Mouse (Mus musculus) embryo, embryonic 10.5 days (tissue): Measurements from ENCODE around the gene Setd5.

Experiments
- DNase-seq: peaks from one replicate; pipeline ENCODE4 v3.0.0-alpha.2; 2015; ENCODE audit warnings: low spot score

Setd5 gene

DNA sequence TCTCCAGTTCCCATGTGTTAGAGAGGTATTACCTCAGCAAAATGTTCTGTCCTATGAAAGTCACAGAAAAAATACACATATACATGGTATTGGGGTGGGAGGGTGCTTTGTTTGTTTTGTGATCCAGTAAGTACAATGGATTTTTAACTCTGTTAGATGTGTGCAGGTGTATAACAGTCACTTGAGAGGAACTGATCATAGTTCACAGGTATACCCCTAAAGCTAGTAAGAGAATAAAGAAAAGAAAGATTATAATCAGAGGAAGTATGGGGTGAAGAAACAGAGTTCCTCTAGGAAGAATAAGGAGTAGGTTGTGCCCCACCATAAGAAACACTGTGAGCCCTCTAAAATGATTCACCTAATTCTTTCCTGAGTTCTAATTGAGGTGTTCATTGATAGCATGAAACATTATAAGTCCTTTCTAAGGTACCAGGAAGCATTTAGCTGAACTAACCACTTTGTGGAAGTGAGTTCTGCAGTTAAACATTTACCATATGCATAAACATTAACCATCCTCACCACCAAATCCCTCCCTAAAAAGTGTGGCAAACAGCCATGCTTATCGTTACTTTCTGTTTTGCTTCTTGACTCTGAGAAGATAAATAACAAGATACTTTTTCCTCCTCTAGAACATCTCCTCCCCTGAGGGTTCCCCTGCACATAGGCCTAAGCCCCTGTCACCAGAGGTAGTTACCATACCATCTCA is 64.4 kb downstream of the Setd5 start:
- DNase-seq: no peak

DNA sequence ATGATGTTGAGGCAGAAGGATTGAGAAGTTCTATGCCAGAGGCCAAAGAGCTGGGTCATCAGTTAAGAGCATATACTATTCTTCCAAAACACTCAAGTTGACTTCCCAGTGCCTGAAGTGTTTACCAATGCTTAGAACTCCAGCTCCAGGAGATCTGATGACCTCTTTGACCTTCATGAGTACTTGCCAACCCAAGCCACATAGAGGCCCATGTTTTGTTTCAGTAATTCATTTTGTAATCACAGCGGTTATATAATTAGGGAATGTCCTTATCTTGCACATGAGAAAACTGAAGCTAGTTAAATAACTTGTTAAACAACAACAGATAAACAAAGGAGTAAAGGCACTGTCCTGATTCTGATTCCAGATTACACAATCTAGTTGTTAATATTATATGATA is 67.6 kb downstream of the Setd5 start:
- DNase-seq: no peak

DNA sequence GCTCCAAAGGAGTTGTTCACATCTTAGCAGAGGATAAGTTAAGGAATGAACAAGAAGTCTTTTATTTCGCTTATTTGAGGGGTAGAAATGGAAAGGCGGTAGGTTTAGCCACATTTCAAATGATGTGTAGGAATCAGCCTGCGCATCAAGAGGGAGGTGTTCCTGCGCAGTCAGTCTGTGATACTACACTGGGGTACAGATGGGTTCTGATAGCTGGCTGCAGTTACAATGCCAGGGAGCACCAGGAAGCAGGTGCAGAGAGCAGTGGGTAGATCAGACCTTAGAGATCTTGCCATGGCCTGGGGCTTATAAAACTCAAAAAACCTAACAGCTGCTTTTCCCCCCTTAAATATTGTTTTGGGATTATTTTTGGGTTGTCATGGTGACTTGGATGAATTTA is 68.1 kb downstream of the Setd5 start:
- DNase-seq: no peak

DNA sequence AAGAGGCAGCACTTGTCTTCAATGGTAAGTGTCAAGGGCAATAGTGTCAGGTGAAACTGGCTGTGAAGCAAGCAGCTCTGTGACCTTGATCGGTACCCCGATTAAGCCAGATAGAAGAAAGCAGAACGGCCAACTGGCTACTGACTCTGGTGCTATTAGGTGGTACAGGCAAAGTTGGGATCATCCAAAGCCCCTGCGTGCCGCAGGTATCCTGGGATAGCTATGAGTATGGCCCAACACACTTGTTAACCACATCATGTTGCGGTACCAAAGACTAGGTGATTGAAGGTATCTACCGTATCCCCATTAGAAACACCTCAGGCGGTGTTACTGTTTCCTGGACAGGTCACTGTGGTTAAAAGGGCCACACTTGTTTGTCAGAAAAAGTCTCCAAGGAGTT is 76.9 kb downstream of the Setd5 start:
- no peak for DNase-seq

DNA sequence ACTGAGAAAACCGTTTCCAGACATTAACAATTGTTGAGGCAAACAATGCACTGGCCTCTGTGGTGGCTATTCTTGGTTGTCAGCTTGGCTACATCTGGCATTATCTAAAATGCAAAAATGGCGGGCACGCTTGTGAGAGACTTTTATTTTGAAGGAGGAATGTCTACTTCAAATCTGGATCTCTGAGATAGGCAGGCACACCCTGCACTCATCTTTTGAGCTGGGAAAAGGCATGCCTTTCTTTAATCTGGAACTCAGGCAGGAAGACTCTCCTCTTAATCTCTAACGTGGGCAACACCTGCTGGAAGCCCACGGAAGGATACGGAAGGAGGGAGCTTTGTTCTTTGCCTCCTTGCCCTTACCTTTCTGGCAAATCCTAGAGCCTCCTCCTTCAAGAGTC is 77.7 kb downstream of the Setd5 start:
- DNase-seq: no peak

DNA sequence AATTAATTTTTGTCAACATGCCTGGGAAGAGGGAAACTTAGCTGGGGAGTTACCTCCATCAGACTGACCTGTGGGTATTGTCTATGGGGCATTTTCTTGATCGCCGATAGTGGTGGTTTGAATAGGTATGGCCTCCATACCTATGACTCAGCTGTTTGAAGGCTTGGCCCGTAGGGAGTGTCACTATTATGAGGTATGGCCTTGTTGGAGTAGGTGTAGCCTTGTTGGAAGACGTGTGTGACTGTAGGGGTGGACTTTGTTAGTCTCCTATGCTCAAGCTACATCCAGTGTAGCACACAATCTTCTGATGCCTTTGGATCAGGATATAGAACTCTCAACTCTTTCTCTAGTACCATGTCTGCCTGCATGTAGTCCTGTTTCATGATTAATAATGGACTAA is 78.9 kb downstream of the Setd5 start:
- DNase-seq: no peak

DNA sequence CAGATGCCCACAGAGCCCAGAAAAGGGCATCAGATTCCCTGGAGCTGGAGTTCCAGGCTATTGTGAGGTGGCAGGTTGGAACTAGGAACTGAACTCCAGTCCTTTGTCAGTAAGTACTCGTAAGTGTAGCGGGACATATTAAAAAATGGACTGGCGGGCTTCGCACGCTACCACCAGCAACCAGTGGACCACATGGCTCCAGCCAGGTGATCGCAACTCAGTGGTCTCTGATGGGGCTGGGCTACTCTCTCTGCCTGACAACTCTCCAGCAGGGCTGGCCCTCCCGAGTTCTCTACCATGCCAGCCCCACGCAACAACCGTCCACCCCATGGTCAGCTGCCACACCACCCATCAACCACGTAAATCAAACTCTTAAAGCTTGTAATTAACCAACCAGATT is 82.9 kb downstream of the Setd5 start:
- DNase-seq: no peak

DNA sequence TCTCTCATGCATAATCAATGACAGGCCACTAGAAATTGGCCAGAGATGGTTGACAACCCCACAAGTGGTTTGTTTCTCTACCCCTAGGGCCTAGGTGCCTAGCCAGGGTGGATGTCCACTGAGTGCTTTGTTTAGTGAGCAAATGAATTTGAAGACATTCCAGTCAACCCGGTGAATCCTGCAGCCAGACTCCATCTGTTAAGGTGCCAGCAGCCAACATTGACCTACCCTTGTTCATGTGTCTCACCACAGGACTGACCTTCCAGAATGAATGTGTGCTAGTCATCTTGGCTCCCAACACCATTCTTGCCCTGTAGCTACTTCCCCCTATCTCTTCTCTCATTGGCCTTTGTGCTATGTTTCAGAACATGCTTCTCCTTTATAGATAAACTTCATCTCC is 84.8 kb downstream of the Setd5 start:
- no peak for DNase-seq

DNA sequence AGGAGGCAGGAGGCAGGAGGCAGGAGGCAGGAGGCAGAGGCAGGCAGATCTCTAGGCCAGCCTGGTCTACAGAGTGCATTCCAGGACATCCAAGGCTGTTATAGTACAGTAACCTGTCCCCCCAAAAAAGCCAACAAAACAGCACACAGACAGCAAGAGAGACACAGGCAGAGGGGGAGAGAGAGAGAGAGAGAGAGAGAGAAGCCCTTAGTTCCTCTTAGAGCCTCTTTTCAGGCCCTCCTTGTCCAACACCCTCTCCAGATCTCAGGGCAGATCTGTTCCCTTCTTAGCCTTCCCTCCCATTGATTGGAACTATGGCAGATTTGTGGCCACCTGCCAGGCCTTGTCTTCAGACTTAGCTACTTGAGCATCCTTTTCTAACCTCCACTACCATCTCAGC is 86.3 kb downstream of the Setd5 start:
- no peak for DNase-seq

DNA sequence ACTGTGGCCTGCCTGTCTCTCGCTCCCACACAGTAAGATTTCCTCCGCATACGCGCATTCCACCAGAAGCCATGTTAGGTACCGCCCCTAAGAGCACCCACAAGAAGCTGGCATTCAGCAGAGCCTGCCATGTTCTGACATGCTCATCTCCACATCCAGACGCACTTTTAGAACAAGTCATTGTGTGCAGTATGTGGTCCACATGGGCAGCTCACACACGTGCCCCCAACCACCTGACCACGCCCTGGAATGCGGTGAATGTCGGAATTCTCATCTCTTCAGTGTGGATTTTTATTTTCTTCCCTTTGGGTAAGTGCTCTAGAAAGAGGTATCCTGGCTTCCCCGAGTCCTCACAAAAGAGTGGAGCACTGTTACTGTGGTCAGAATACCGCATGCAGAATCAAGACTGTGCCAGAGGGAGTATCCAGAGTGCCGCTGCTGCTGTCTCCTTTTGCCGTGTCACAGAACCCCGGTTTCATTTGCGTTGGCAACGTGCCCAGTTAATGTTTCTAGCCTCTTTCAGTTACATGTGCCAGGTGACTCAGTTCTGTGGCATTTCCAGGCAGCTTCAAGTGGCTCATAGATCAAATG is 89.6 kb downstream of the Setd5 start:
- no peak for DNase-seq

DNA sequence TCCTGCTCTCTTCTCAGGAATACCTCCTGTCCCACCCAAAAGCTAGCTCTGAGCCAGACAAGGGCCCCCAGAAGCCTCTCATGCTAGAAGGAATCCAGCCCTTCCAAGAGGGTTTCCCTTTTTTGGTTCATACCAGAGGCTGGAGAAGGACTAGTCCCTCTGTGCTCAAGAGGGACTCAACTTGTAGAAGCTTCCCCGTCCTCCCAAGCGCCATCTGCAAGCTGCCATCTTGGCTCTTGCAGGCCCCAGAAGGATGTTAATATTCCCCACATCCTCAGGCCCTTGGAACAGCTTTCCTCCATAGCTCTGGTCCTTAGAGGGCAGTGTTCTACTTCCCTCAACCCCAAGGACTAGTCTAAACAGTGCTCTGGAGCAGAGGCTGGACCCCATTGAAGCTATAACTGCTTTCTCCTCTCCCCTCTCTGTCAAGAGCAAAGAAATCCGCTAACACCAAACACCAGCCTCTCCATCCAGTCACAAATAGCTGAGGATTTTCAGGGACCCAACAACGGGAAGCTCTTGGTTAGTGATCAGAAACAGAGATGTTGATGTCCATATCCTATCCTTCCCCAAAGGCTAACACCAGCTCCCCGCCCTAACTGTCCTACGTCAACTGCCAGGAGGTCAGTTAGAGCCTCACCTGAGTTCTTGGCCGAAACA is 91.3 kb downstream of the Setd5 start:
- DNase-seq: no peak

DNA sequence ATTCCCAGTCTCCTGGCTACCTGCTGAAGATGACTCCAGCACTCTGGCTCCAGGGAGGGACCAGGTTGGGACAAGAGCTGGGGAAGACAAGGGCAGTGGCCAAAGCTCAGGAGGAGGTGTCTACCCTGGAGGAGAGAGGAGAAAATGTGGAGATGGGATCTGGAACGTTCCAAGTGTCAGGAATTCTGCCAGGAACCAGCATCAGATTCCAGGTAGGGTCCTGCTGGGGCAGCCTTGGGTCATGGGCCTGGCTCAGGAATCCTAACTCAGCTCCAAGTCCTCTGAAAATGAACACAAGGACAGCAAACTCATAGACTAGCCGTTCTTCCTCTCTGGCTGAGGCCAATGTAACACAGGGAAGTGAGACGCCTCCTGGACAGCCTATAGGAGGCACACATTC is 92.7 kb downstream of the Setd5 start:
- no peak for DNase-seq

DNA sequence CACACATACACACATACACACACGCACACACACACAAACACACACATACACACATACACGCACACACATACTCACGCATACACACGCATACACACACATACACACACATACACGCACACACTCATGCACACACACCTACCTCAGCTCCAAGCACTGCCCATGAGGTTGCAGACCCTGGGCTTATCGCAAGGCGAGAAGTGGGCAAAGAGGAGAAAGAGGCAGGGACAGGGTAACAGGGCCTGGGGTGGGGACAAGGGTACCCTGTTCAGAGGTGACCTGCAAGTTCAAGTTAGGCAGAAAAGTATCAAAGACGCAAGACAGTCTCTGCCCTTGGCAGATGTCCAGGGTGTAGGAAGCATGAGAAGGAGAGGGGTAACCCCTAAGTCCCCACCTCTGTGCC is 93.5 kb downstream of the Setd5 start:
- no peak for DNase-seq

DNA sequence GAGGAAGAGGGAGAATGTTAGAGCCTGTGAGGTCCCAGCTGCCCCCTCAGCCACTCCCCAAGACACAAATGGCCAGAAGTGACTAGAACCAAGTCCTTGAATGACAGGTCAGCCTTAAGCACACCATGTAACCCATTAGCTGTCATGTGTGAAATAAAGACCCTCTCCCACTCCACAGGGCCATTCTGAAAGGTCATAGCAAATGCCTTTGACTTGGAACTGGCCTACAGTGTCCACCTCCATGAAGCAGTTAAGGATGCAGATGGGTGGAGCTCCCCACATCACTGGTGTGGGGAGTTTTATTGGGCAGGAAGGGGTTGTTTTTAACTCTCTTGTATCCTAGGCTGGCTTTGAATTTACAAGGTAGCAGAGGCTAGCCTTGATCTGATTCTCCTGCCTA is 94.8 kb downstream of the Setd5 start:
- DNase-seq: no peak

DNA sequence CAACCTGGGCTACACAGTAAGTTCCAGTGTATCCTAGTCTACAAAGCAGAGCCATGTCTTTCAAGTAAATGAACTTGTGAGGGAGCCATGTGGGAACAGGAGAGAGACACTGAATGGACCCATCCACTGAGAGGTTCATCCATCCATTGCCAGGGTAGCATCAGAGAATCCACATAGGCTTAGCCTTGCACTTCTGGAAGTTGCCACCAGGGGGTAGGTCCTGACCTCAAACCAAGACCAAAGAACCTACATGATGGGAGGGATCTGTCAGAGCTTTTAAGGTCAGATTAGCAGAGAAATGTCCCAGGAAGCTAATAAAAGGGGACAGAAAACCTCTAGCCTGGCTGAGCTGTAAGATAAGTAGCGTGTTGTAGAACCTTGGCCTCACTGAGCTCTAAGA is 95.4 kb downstream of the Setd5 start:
- peak; percentile 76 for DNase-seq

DNA sequence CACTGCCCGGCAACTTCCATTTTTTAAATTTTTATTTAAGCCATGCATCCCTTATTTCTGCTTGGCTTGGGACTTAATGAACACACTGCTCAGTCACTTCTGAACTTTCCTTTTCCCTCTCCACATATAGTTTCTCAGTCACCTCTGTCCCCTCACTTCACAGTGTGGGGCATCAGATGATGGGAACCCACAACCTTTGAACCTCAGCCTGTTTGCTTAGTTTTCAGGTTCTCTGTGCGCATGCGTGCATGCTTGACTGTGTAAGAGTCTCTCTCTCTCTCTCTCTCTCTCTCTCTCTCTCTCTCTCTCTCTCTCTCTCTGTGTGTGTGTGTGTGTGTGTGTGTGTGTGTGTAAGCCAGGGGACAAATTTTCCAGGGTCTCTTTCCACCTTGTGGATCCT is 98.3 kb downstream of the Setd5 start:
- DNase-seq: no peak

DNA sequence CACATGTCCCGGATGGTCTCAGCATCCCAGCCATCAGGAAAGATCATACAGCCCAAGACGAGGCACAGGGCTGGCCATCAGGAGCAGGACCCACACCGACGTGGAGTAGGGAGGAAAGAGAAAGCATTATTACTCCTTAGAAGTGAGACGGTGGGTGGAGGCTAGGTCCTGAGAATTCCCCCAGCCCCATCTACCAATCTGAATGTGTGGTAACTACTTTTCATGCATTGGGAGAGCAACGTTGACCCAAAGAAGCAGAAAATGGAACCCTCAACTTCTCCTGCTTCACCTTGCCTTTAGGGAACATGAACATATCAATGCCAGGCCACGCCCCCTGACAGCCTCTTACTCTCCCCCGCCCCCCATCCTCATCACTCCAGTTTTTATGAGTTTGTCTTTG is 99.4 kb downstream of the Setd5 start:
- DNase-seq: no peak

DNA sequence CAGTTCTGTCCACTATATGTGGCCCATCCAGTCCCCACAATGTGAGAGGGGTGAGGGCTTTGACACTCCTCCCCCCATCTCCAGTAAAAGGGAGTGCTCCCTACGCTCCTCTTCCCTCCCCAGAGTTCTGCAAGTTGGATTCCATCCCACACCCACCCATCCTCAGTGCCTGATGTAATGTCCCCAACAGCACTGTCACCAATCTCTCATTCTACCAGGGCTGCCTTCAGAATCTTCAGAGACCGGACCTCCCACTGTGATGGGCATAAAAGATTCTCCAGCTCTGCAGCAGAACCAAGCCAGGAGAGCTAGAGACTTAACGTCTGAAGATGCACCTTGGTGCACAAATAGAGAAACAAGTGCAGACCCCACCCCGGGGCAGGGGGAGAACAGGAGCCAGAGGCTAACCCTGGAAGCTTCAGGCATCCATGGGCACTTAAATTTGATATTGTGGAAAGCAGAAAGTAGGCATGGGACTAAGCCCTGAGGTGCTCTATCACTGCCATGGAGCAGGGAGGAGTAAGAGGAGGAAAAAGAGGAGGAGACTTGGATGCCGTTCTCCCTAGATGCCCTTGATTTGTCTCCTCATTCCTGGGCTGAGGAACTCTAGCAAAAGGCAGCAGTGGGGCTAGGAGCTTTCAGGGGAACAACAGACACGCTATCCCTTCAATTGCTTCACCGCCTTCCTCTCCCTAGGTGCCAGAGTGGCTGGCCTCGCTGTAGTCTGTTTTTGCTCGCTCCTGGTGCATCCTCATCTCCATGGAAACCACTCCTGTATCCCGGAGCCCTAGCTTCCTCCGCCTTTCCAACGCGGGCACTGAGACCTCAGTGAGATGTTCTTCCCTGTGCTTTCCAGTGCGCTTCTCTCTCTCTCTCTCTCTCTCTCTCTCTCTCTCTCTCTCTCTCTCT is 101.4 kb downstream of the Setd5 start:
- peak; percentile 45 for DNase-seq

DNA sequence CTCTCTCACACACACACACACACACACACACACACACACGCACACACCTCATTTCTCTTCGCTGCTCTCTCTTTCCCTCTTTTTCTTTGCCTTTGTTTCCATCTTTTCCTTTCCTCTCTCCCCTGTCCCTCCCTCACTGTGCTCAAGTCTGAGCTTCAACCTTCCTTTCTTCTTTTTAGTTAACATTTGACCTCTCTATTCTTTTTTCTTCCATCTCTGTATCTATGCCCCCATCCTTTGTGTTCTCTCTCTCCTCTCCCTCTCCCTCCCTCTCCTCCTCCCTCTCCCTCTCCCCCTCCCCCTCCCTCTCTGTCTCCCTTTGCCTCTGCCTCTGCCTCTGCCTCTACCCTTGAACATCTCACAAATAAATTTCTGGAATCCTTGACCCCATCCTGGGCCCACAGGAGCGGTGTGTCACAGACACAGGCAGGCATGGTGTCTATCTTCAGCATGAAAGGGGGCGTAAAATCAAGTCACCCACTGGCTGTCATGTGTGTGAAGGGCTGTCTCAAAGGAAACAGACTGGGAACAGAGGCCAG is 102.1 kb downstream of the Setd5 start:
- peak; percentile 18 for DNase-seq

DNA sequence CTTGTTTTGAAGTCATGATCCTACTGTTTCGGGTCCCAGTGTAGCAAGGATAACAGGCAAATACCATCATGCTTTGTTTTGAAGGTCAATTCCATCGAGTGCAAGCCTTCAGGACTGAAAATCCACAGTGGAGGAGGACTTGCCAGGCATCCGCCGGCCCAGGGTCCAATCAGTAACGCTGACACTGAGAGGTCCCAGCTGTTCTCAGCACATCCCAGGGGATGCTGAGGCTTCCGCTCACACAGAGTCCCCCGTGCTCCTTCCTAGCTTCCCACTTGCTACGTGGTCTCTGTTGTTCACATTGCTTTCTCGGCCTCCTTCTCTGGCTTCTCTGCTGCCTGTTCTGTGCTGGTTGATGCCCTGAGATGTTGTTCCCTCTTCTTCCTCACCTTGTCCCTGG is 107.0 kb downstream of the Setd5 start:
- no peak for DNase-seq

DNA sequence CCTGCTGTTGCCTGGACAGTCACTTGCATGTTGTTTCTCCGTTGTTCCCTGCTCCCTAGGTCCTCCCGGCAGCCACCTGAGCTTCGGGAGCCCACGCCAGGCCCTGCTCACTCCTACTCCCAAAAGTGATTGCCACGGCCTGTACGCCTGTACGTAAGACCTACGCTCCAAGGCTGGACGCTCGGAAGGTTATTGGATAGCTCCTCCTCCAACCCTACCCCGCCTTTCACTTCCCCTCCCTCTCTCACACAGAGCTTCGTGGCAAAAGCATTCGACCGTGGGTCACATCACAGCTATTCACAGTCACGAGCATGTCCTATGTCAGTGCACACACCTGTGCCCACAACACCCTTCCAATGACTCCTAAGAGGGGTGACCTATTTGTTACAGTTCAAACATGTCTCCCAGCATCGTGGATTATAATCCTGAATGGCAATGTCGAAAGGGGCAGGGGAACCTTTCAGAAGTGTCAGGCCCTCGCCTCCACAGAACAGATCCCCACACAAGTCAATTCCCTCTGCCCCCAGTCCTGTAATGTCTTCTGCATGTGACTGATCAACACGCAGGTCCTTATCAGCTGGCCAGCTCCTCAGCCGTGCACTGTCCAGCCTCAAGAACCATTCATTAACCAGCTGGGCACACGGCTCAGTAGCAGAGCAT is 107.8 kb downstream of the Setd5 start:
- no peak for DNase-seq
